Mouse (Mus musculus): ENCODE measurements around the gene Arntl.
A peak's percentile ranks its signal among the peaks of the same experiment; 100 is the strongest.

Arntl gene

GRCm38 (mm10) chr7:113294598-113294997, 87.3 kb downstream of the Arntl start:
- no peak for DNase-seq (ENCODE audit: low read depth, low spot score)

GRCm38 (mm10) chr7:113295077-113295890, 88.0 kb downstream of the Arntl start:
- peak; percentile 72 for DNase-seq (ENCODE audit: low read depth, low spot score)

DNA sequence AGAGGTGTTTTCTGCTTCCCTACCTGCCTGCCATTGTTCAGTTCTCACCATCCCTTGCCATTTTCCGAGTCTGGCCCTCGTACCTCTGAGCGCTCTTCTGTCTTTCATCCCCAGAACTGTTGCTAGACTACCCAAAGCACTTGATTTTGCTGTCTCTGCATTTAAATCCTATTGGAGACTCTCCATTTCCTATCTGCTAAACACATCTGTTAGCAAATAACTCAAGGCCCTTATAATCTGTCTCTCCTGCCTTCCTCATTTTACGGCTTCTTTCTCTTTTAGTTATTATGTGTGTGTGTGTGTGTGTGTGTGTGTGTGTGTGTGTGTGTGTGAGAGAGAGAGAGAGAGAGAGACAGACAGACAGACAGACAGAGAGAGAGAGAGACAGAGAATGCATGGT, 90.5 kb downstream of the Arntl start:
- no peak for DNase-seq (ENCODE audit: low read depth, low spot score)

GRCm38 (mm10) chr7:113310136-113310535, 102.9 kb downstream of the Arntl start:
- DNase-seq (ENCODE audit: low read depth, low spot score): no peak

- DNase-seq (ENCODE audit: low read depth, low spot score): peak; percentile 58
These were observed 104.5 kb downstream of the Arntl start for GRCm38 (mm10) chr7:113311784-113312183.

GRCm38 (mm10) chr7:113320128-113320527, 112.9 kb downstream of the Arntl start:
- no peak for DNase-seq (ENCODE audit: low read depth, low spot score)

DNA sequence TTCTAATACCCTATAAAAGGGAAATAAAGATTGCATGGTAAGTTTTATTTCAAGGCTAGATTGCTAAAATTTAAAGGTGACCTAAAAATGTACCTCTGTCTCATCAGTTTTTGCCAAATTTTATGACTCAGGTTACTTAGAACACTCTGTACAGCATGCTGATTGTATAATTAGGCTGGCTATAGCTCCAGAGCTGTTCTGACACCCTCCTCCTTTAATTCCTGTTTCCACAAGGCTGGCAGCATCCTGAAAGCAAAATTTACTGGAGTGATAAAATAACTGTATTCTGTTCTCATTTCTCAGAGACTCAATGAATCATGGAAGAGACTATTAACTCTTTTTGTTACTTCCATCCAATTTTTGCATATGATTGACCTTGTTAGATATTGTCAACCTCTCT, 126.8 kb downstream of the Arntl start:
- no peak for DNase-seq (ENCODE audit: low read depth, low spot score)

DNA sequence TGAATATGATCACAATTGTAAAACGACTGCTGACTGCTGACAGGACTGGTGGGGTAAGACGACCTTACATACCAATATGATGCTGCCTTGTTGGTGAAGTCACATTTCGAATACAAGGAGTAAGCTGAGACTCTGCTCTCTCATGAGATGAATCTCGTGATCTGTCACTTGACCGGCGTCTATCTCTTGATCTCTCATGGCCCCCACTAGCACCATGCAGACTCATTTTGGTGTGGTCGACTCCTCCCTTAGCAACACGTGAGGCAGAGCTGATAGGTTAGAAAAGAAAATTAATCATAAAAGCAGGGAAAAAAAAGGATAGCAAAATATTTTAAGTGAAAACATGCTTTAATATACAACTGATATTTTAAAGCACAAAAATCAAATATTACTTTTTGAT, 128.0 kb downstream of the Arntl start:
- DNase-seq (ENCODE audit: low read depth, low spot score): no peak

GRCm38 (mm10) chr7:113347271-113347670, 140.0 kb downstream of the Arntl start:
- DNase-seq (ENCODE audit: low read depth, low spot score): no peak

DNA sequence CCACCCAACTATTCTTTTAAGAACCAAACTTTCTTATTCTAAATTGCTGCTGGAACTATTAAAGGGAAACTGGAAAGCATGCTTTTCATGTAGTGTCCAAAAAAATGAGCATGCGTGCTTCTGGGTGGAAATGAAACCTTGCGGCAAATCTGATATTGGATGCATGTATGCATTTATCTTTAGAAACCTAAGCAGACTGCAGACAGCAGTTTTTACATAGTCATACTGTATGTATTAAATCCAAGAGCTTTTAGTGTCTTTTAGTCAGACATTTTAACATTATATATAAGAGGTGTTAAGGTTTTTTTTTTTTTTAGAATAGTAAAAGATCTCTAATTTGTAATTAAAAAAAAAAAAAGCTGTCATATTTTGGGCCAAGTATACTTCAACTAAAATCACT, 140.4 kb downstream of the Arntl start:
- DNase-seq (ENCODE audit: low read depth, low spot score): no peak

DNA sequence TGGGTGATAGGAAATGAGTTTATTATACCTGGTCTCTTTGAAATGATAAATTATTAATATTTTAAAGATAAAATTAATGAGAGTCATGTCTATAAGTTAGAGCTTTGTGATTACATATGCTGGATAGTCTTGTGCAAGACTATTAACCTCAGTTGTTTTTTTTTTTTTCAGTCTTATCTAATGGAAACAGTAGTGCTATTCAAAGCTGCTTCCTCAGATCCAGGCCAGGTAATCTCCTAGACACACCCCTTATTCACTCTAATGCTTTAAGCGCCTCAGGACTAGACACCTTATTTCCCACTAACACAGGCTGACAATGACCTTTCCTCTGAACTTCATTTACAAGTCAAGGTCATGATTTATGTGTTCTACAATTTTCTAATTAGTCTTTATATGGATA, 141.8 kb downstream of the Arntl start:
- DNase-seq (ENCODE audit: low read depth, low spot score): no peak
